Mouse (Mus musculus) spleen, postnatal 10 days (tissue): ENCODE results near the gene Krt42.
"Not testable (repeated sequence)": the region's sequence is repeated elsewhere in the genome, so short reads cannot be mapped to it uniquely, and the experiment has no call there.

Source experiments
- DNase-seq, 2 experiments: peaks; one replicate each; pipeline ENCODE4 v3.0.0; 2021 to 2022; ENCODE audit warnings: low spot score in 2 of 2

The Krt42 gene

DNA sequence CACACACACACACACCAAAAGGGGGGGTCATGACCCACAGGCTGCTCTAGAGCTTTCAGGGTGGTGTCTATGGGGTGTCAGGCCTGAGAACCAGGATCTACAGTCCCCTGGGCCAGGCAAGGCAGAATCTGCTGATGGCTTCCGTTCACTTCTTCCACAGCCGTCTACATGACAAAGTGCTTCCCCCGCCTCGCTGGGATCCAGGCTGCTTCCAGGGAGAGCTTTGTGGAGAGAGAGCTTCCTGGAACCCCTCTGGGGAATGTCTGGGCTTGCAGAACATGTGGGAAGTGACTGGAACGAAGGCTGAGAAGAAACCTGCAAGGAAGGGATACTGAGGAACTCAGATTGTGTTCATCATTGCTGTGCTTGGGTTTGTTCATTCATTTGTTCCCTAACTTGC, 9.1 kb upstream of the Krt42 start:
- DNase-seq, result no peak

DNA sequence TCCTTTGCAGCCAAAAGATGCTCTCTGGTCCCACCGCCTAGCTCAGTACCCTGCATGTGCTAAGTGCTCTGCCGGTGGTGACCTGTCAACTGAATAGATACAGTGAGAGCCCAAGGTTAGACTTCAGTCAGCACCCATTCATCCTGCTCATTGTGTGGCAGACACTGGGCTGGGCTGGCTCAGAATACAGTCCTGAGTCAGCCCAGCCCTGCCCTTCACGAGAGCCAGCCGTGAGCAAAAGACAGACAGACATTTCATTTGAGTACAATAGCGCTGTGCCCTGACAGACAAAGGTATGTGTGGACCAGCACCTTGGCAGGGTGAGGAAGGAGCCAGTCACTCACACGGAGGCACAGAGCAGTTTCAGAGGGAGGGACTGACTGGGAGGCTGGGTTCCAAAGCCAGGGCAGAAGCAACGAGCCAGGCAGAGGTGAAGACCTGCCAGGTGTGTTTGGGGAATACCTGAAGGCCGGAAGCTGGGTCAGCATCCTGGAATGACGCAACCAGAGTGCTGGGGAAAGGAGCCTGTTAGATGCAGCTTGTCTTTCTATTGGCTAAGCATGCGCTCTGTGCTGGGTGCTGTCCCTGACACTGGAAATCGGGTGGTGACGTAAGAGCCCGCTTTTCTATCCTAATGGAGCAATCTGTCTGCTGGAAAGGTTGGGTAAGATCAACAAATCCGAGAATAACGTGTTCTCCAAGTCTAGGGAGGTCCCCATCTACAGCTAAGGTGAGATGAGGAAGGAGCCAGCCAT, 8.2 kb upstream of the Krt42 start:
- no peak for DNase-seq

DNA sequence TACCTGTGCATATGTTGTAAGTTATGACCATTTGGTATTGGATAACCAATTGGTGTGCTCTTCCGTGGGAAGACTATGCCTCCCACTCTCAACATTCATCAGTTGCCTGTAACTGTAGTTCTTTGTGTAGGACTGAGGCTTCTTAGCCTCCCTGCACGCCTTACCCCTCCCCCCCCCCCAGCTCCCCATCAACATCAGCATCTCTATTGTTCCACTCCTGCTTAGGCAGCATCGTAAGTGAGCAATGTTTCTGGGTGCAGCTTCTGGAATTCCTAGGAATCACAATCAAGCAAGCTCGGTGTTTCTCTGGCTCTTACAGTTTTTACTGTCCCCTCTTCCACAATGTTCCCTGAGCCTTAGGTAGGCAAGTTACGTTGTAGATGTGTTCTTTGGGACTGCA, 5.8 kb upstream of the Krt42 start:
- no peak for DNase-seq

DNA sequence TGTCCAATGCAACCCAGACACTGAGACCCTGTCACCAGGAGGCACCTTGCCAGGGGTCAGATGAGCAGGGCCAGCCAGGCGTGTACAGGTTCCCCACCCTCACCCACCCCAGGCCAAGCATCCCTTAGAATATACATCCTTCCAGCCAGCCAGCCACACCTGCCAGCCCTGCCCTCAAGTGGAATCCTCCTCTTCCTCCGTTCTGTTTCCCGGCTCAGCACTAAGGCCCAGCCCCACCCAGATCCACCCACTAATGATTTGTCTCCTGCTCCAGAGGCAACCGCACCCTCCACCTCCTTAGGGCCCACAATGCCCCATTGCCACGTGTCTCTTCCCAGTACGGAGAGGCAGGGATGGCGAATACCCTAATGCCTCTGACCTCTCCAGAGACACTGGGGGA, 5.0 kb upstream of the Krt42 start:
- no peak for DNase-seq

DNA sequence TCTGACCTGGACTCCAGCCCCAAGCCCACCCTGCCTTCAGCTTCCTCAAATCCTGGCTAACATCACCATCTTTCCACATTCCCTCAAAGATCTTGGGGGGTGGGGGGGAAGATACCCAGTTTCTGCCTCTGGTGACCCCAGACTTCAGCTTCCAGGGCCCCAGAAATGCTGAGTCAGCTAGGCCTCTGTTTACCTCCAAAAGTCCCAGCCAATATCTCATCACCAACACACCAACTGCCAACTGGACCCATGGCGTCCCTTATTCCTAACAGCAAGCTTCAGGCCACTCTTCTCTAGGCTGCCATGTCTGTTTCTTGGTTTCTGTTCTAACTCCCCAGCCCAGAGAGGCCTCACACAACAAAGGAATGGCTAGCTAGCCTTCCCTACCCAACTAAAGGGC, 2.2 kb upstream of the Krt42 start:
- DNase-seq, result no peak

DNA sequence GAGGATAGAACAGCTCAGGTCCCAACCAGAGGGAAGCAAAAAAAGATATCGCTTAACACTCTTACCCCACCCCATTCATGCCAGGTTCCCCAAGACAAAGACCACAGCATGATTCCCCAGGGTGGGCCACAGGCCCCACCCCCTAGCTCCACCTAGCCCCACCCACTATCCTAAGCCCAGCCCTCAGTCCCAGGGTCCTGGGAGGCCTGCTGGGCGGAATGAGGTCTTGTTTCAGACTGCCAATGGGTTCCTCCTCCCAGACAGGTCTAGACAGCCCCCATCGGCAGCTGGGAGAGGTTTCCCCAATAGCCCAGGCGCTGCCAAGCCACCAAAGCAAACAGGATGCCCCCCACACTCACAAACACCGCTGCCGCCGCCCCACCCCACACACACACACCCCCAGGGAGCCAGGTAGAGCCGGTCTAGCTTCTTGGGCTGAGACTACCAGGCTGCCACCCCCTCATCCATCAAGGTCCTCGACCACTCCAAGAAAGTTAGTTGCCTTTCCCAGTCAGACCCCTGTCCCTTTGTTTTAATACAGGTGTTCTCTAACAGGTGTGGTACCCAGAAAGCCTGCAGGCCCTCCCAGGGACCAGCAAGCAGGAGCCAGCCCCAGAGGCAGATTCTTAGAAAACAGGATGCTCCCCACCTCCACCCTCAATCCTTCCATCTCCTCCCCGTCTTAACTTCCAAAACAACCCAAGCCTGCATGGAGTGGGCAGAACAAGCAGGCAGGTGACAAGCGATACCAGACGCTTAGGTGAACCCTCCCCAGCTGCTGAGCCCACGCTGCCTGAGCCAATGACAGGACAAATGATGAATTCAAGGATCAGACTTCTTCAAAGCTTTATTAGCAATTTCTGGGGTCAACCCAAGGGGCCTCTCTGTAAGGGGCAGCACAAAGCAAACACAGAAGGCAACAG, 7.4 kb downstream of the Krt42 start:
- DNase-seq, result no peak

GRCm38 (mm10) chr11:100261235-100261605, 8.5 kb downstream of the Krt42 start:
- DNase-seq, result no peak

DNA sequence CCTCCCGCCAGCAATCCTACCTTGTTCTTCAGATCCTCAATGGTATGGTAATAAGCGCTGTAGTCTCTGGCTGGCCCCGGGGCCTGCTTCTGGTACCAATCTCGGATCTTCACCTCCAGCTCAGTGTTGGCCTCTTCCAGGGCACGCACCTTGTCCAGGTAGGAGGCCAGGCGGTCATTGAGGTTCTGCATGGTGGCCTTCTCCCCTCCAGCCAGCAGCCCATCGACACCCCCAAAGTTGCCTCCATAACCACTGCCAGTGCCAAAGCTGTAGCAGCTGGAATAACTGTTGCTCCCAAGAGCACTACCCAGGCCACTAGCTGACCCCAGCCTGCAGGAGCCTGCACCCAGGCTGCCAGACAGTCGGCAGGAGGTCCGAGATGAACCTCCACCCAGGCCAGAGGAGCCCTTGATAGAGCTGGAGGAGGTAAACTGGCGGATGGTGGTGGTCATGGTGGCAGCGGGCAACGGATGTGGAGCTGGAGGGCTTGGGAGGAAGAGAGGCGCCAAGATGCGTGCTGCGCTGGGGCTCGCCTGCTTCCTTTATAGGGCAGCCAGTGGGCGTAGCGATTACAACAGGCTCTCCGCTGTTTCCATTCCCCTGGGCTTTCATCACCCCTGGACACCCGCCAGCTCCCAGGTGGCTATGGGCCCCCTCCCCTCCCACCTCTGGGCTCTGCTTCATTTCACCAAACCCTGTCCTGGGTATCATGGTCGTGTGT, 9.0 kb downstream of the Krt42 start, which contains the start of gene Krt17:
Gene Krt17, minus strand, starts transcription at position 516 of the 721 bp plus-strand sequence.
- DNase-seq, result no peak

DNA sequence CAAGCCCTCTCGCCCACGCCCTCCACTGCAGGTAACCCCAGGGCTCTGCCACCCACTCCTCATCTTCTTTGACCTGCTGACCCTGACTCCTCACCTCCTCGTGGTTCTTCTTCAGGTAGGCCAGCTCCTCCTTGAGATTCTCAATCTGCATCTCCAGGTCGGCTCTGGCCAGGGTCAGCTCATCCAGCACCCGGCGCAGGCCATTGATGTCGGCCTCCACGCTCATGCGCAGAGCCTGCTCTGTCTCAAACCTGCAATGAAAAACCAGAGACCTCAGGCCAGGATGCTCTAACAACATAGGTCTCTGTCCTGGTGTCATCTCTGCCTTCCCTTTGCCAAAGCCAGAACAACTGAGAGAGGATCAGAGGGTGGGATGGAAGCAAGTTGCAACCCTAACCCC, 10.6 kb downstream of the Krt42 start:
- DNase-seq, result no peak

DNA sequence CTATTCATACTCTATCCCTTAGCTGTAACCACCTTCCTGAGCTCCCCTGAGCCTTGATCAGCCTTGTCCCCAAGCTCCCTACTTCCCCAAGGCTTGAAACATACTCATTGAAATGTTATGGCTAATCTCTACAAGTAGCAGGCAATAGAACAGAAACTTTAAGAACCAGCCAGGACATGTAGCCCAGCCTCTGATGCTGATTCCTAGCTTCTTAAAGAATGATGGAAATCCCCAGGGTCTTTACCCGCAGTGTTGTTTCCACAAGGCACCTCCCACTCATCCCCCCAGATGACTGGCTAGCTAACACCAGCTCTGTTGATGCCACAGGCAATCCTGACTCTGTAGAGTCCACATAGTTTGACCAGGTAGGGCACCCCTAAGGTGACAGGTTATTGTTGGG, 11.7 kb downstream of the Krt42 start:
- no peak for DNase-seq

GRCm38 (mm10) chr11:100255514-100255913, 14.2 kb downstream of the Krt42 start:
- no peak for DNase-seq

DNA sequence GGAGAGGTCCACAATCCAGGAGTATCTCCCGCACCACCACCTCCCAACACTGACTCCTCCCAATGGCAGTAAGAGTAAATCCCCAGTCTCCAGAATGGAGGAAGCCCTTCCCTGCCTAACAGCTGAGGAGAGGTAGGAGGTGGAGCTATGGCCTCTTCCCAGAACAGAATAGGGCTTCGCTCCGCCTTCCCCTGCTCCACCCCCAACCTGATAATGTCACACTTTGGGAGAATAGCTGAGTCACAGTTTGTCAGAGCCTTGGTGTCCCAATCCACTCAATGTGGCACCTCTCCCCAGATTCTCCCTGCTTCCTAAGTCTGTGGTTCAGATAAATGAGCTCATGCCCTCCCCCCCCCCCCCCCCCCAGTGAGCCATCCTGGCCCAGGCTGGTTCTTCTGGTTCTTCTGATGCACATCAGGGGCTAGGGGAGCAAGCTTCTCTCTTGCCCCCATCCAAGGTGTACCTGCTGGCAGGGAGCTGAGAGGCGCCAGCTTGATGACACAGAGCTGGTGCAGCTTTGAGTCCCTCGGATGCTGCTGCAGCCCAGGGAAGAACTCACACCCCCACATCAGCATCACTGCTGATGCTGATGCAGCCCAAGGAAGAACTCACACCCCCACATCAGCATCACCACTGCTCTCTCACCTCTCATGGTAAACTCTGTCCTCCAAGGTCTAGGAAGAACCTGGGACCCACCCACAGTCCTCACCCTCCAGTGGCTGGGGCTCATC, 15.1 kb downstream of the Krt42 start:
- DNase-seq, result no peak

DNA sequence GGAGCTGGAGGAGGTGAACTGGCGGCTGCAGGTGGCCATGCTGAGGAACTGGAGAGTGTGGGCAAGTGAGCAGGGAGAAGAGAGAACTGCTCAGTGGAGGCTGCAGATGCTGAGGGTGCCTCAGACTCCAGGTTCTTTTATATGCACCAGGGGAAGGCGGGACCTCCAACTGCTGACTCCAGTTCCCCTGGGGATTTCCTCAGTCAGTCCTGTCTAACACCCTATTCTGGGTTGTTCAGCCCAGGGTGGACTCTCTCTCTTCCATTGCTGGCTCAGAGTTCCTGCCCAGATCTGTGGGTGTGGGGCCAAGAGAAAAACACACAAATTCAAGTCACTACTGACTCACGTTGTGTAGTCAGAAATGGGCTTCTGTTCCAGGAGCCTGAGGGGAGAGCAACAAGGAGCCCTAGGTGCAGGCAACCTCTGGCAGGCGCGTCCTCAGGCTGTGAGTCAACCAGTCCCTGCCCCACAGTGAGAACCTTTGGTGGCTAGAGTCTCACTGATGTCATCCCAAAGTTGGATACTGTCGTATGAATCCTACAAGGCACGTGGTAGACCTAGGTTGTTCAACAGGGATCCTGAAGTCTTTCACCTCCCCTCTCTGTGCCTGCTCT, 20.7 kb downstream of the Krt42 start, which contains the start of gene Krt16:
Gene Krt16, minus strand, starts transcription at position 51 of the 614 bp plus-strand sequence.
- DNase-seq, result no peak

GRCm38 (mm10) chr11:100246471-100246870, 23.2 kb downstream of the Krt42 start:
- DNase-seq, result not testable (repeated sequence)

- DNase-seq, result not testable (repeated sequence)
These were observed 29.4 kb downstream of the Krt42 start for GRCm38 (mm10) chr11:100240272-100240671.

GRCm38 (mm10) chr11:100221741-100222140, 47.9 kb downstream of the Krt42 start:
- no peak for DNase-seq

GRCm38 (mm10) chr11:100219304-100219703, 50.4 kb downstream of the Krt42 start:
- no peak for DNase-seq
